Mouse (Mus musculus) heart, embryonic 16.5 days (tissue): Measurements from ENCODE around the gene Tcf12. TPM values are rescaled to one million over a fixed set of nuclear protein-coding genes. Genes with fewer than 3 reads are reported as not detected.

ENCODE experiments used
- ATAC-seq: fragments of 200-750 bp; cut with Nextera tagmentation; replicated peaks from 2 replicates; pipeline ENCODE4 v1.8.0; 2017; ENCODE audit warnings: moderate number of reproducible peaks; ENCODE audit not compliant: insufficient read depth, low FRiP score; ENCODE audit errors: extremely low read depth
- H3K27ac ChIP-seq: fragments of 300-500 bp; sonication (generic); 2 replicates; pipeline ENCODE4 v1.5.1; 2014; ENCODE audit warnings: mild to moderate bottlenecking, low read length, control low read depth, moderate library complexity
- H3K27me3 ChIP-seq: fragments of 300-500 bp; sonication (generic); 2 replicates; pipeline ENCODE4 v1.6.1; 2014; ENCODE audit warnings: low read length, mixed read lengths; ENCODE audit not compliant: control insufficient read depth, insufficient read depth
- H3K36me3 ChIP-seq: fragments of 300-500 bp; sonication (generic); 2 replicates; pipeline ENCODE4 v1.6.1; 2014; ENCODE audit not compliant: control insufficient read depth, insufficient read depth
- H3K4me1 ChIP-seq: fragments of 300-500 bp; sonication (generic); 2 replicates; pipeline ENCODE4 v1.6.1; 2014; ENCODE audit warnings: low read length, mixed read lengths; ENCODE audit not compliant: control insufficient read depth, insufficient read depth
- H3K4me2 ChIP-seq: fragments of 300-500 bp; sonication (generic); 2 replicates; pipeline ENCODE4 v1.6.1; 2014; ENCODE audit warnings: low read depth, mild to moderate bottlenecking, control low read depth, low read length
- H3K4me3 ChIP-seq: fragments of 300-500 bp; sonication (generic); 2 replicates; pipeline ENCODE4 v1.5.1; 2014; ENCODE audit warnings: mild to moderate bottlenecking, control low read depth, low read length
- H3K9ac ChIP-seq: fragments of 300-500 bp; sonication (generic); 2 replicates; pipeline ENCODE4 v1.6.1; 2014; ENCODE audit warnings: low read length, control low read depth
- H3K9me3 ChIP-seq: fragments of 300-500 bp; sonication (generic); replicated peaks from 2 replicates; pipeline ENCODE4 v1.6.1; 2016; ENCODE audit warnings: low read length; ENCODE audit not compliant: control insufficient read depth
- WGBS: fragments of 180-500 bp; shearing (Covaris S2); extraction: QIAGEN DNeasy Blood & Tissue Kit; methylation state at CpG from one replicate; pipeline ENCODE4 v1.1.7; 2014; 5-methylcytosine and 5-hydroxymethylcytosine counted together
- polyA plus RNA-seq: library from polyadenylated mRNA; unstranded; fragments of >200 nt; fragmentation: Nextera tagmentation; extraction: Ambion mirVana; gene quantifications from 2 replicates; pipeline ENCODE4 v1.2.1, GENCODE M21; 2015

Gene Tcf12
- polyA plus RNA-seq = 30.7 and 32.3 TPM in 2 replicates

- ATAC-seq = peak; percentile 85
- WGBS = 2% methylated on average over 88 of the region's 88 CpGs
- peak within 1 kb of the TSS; percentile 100 for H3K9ac ChIP-seq
- no peaks in the 10 kb centered on the region for H3K36me3 ChIP-seq
- H3K9me3 ChIP-seq = no peaks in the 10 kb centered on the region
- peaks cover 13% of the 10 kb centered on the region for H3K4me1 ChIP-seq
- peak within 1 kb of the TSS; percentile 98 for H3K4me3 ChIP-seq
- H3K27me3 ChIP-seq = no peaks in the 10 kb centered on the region
- H3K27ac ChIP-seq = peak within 1 kb of the TSS; percentile 97
- H3K4me2 ChIP-seq = peak within 1 kb of the TSS; percentile 92
These were observed at the start of gene Tcf12 for GRCm38 (mm10) chr9:72111622-72112550. Gene Tcf12 (minus strand): TSS chr9:72111871.

DNA sequence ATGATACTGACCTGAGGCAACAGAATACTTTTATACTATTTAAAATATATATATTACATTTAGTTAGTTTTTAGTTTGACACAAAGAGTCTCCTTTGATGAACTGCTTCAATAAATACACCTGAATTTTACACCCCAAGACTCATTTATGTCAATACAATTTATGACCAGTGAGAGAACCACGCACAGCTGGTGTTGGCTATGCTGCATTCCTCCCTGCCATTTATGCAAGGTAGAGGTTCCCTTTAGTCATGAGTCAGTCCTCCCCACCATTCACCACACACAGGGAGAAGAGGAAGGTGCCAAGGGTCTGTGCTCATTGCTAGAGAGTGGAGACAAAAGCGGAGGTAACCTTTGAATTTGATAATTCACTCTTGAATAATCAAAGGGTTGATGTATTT lies 46.7 kb upstream of the Tcf12 start:
- H3K27me3 ChIP-seq = no peaks in the 10 kb centered on the region
- H3K4me1 ChIP-seq = 0 out of 2 replicates have a peak, but pooled peaks cover 3% of the 10 kb centered on the region
- no peak overlapping the region for H3K27ac ChIP-seq
- no peak overlapping the region for H3K4me2 ChIP-seq
- H3K36me3 ChIP-seq = no peaks in the 10 kb centered on the region
- no peaks in the 10 kb centered on the region for H3K9me3 ChIP-seq
- WGBS = 87% methylated on average over 2 of the region's 2 CpGs
- no peak overlapping the region for H3K4me3 ChIP-seq
- no peak for ATAC-seq
- H3K9ac ChIP-seq = no peak overlapping the region

DNA sequence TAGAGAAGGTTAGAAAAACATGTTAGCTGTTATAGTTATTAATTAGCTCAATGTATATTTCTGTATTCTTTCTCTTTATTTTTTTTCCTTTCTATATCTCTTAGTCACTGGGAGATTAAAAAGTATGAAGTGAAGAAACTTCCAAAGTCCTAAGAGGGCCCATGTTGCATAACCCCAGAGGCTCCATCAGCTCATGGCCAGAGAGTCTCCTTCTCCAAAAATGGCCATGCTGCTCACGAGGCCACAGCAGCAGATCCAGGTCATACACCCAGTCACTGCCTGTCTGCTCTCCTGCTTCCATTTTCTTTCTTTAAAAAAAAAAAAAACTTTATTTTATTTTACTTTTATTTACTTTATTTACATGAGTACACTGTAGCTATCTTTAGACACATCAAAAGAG lies 45.4 kb upstream of the Tcf12 start:
- Histone ChIP-seq H3K27me3 (no peaks in the 10 kb centered on the region), H3K9ac (no peak overlapping the region), H3K4me3 (no peak overlapping the region), H3K4me2 (no peak overlapping the region), H3K9me3 (no peaks in the 10 kb centered on the region), H3K36me3 (no peaks in the 10 kb centered on the region), H3K4me1 (0 out of 2 replicates have a peak, but pooled peaks cover 3% of the 10 kb centered on the region), H3K27ac (no peak overlapping the region)
- 71% methylated on average over 1 of the region's 1 CpGs for WGBS
- ATAC-seq = no peak

DNA sequence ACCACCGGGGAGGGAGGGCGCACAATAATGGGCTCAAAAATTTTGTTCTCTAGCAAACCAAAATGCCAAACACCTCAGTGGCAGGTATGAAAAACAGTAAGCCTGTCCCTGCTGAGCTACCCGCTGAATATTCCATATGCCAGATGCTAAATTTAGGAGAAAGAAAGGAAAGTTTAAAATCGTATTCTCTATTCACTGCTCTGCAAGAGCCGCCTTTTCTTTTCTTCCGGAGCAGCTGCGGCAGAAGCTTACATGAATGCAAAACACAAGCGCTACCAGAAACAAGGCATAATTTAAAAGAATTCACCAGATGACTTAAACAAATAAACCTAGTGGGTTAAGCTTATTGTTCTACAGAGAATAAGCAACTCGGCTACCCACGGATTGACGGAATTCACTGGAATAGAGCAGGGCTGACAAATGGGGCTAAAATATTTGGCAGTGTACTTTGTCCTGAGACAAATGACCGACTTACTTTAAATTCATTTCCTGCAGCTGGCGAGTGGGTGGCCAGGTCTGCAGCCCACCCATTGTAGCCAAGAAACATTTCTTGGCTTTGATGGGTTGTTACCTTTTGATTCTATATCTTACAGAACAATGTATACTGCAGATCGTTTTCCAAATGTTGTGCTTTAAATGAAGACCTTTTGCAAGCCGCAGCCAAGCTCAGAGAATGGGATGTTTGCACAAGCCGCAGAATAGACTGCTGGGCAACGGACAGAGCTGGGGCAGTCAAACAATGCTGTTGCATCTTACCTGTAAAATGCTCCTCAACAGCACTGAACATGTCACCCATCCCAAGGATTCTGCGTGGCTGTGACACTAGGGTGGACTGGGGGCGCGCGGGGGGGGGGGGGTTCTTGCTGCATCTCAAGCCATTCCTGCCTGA lies 43.8 kb upstream of the Tcf12 start:
- 31% methylated on average over 21 of the region's 21 CpGs for WGBS
- Histone ChIP-seq H3K36me3 (no peaks in the 10 kb centered on the region), H3K4me2 (peak overlapping the region; percentile 48), H3K27ac (no peak overlapping the region), H3K27me3 (no peaks in the 10 kb centered on the region), H3K9me3 (no peaks in the 10 kb centered on the region), H3K4me1 (0 out of 2 replicates have a peak, but pooled peaks cover 3% of the 10 kb centered on the region), H3K9ac (no peak overlapping the region), H3K4me3 (peak overlapping the region; percentile 19)
- no peak for ATAC-seq

- Histone ChIP-seq H3K4me2 (no peak overlapping the region), H3K4me1 (no peaks in the 10 kb centered on the region), H3K9me3 (no peaks in the 10 kb centered on the region), H3K4me3 (no peak overlapping the region), H3K36me3 (no peaks in the 10 kb centered on the region), H3K27me3 (no peaks in the 10 kb centered on the region), H3K27ac (no peak overlapping the region), H3K9ac (no peak overlapping the region)
- 48% methylated on average over 5 of the region's 5 CpGs for WGBS
- ATAC-seq = no peak
These were observed 32.5 kb upstream of the Tcf12 start for GRCm38 (mm10) chr9:72144148-72144547.

GRCm38 (mm10) chr9:72137899-72138298 lies 26.2 kb upstream of the Tcf12 start:
- no peaks in the 10 kb centered on the region for H3K27me3 ChIP-seq
- H3K4me3 ChIP-seq = no peak overlapping the region
- ATAC-seq = no peak
- no peaks in the 10 kb centered on the region for H3K36me3 ChIP-seq
- no peaks in the 10 kb centered on the region for H3K9me3 ChIP-seq
- H3K4me1 ChIP-seq = peaks cover 6% of the 10 kb centered on the region
- H3K27ac ChIP-seq = no peak overlapping the region
- no peak overlapping the region for H3K4me2 ChIP-seq
- no peak overlapping the region for H3K9ac ChIP-seq

GRCm38 (mm10) chr9:72133772-72134245 lies 22.1 kb upstream of the Tcf12 start:
- no peak for ATAC-seq
- Histone ChIP-seq H3K27ac (peak overlapping the region; percentile 96), H3K4me2 (peak overlapping the region; percentile 91), H3K9ac (peak overlapping the region; percentile 87), H3K27me3 (no peaks in the 10 kb centered on the region), H3K4me3 (peak overlapping the region; percentile 76), H3K9me3 (no peaks in the 10 kb centered on the region), H3K36me3 (no peaks in the 10 kb centered on the region), H3K4me1 (peaks cover 14% of the 10 kb centered on the region)
- WGBS = 42% methylated on average over 4 of the region's 4 CpGs

GRCm38 (mm10) chr9:72133089-72133771 lies 21.6 kb upstream of the Tcf12 start:
- peak overlapping the region; percentile 96 for H3K27ac ChIP-seq
- ATAC-seq = peak; percentile 95
- peak overlapping the region; percentile 91 for H3K4me2 ChIP-seq
- H3K9ac ChIP-seq = peak overlapping the region; percentile 87
- H3K9me3 ChIP-seq = no peaks in the 10 kb centered on the region
- peaks cover 14% of the 10 kb centered on the region for H3K4me1 ChIP-seq
- no peaks in the 10 kb centered on the region for H3K36me3 ChIP-seq
- WGBS = 1% methylated on average over 54 of the region's 56 CpGs
- peak overlapping the region; percentile 76 for H3K4me3 ChIP-seq
- no peaks in the 10 kb centered on the region for H3K27me3 ChIP-seq
